Comparison of ENCODE assay signal across 12 mouse cellular contexts in the genomic region with DNA sequence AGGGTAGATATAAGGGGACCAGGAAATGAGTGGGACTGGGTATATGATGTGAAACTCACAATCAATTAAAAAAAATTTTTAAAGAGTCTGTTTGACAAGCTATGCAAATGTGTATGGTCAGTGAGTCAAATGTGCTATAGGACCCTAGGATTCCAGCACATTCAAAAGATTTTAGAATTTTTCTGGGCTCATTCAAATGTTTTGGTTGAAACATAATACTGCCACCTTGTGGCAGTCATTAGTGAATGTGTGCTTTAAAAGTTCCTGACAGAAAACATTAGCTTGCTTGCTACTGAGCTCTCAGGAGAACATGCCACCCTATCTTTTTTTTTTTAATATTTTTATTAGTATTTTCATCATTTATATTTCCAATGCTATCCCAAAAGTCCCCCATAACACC. TPM values are rescaled to one million over a fixed set of nuclear protein-coding genes. Genes with fewer than 3 reads are reported as not detected.
A peak's percentile ranks its signal among the peaks of the same experiment; 100 is the strongest.
DNase-seq lines count a peak whose midpoint lies in the region; ATAC-seq and TF ChIP-seq lines count a peak whose summit lies in the region.
"Had no signal": no experiment of that assay in that cellular context is flagged by ENCODE, and none has a peak within 500 bp of the region (broad histone marks: within the 10 kb centered on the region; RNA-seq: fewer than 3 reads in every experiment).

No protein-coding gene starts in this region.

- DNase-seq in gastrocnemius, adult 2 months, result no peak
- DNase-seq in gastrocnemius, adult 18-20 months (ENCODE audit: low spot score), result no peak
- DNase-seq in liver, embryonic 14.5 days (ENCODE audit: low read depth in 3 of 3, low spot score in 3 of 3), result no peak
- DNase-seq in liver (no peak), MN1 (ENCODE audit: low spot score) (peak; percentile 53)
- DNase-seq in naive thymus-derived CD4-positive, alpha-beta T cell, adult 2 months (ENCODE audit: low read depth), result peak; percentile 24
- DNase-seq in natural killer cell, adult 2 months (ENCODE audit: low spot score in 2 of 2), result no peak

- no peaks in the 10 kb centered on the region for H3K9me3 ChIP-seq in liver, embryonic 14.5 days (ENCODE audit: control insufficient read depth, low read length)
- H3K9me3 ChIP-seq: embryonic facial prominence, embryonic 15.5 days; stomach, embryonic 15.5 days had no signal

- peak; percentile 68 for TF ChIP-seq CTCF in gastrocnemius, adult 2 months (IDR thresholded peaks at IDR 0.05)
- TF ChIP-seq CTCF in liver, embryonic 14.5 days (IDR thresholded peaks at IDR 0.05; ENCODE audit: low read depth), result peak; percentile 36; the same call in 1 of the 2 replicates

- H3K27ac ChIP-seq in gastrocnemius, adult 2 months, result no peak overlapping the region
- no peak overlapping the region for H3K27ac ChIP-seq in liver, embryonic 14.5 days
- H3K27ac ChIP-seq: embryonic facial prominence, embryonic 15.5 days; stomach, embryonic 15.5 days had no signal

- TF ChIP-seq EP300 in liver, embryonic 14.5 days (IDR thresholded peaks at IDR 0.05; ENCODE audit: low read depth), result no peak

- no peak overlapping the region for H3K9ac ChIP-seq in liver, embryonic 14.5 days (replicated peaks)
- H3K9ac ChIP-seq: embryonic facial prominence, embryonic 15.5 days; stomach, embryonic 15.5 days had no signal

- H3K27me3 ChIP-seq in liver, embryonic 14.5 days (ENCODE audit: control insufficient read depth, insufficient read depth, low read length), result no peaks in the 10 kb centered on the region
- H3K27me3 ChIP-seq: embryonic facial prominence, embryonic 15.5 days; stomach, embryonic 15.5 days had no signal

- H3K4me1 ChIP-seq in liver, embryonic 14.5 days (replicated peaks; ENCODE audit: control insufficient read depth in 2 of 2, insufficient read depth in 2 of 2, low read length in 1 of 2), result no peaks in the 10 kb centered on the region
- H3K4me1 ChIP-seq: embryonic facial prominence, embryonic 15.5 days; stomach, embryonic 15.5 days had no signal

- intact Hi-C loops in gastrocnemius, adult 2 months (cut with DNase I), result loop anchor here (2.0 to 5.0 kb wide), 2 partner anchors 80 to 240 kb away; no protein-coding TSS in a partner anchor

- no peak for ATAC-seq in liver, embryonic 14.5 days (ENCODE audit: insufficient read depth)
- ATAC-seq in megakaryocyte-erythroid progenitor cell, adult 5-6 weeks (replicated peaks; ENCODE audit: low FRiP score, low TSS enrichment, poor library complexity, severe bottlenecking), result no peak

- no peak overlapping the region for H3K4me2 ChIP-seq in liver, embryonic 14.5 days (ENCODE audit: low read depth)
- H3K4me2 ChIP-seq: embryonic facial prominence, embryonic 15.5 days; stomach, embryonic 15.5 days had no signal

- no peak overlapping the region for H3K4me3 ChIP-seq in gastrocnemius, adult 2 months
- H3K4me3 ChIP-seq in liver, embryonic 14.5 days (ENCODE audit: insufficient read depth in 1 of 2, low read depth in 2 of 2, low read length in 2 of 2), result no peak overlapping the region
- H3K4me3 ChIP-seq: embryonic facial prominence, embryonic 15.5 days; myocyte; stomach, embryonic 15.5 days had no signal

- no peaks in the 10 kb centered on the region for H3K36me3 ChIP-seq in liver, embryonic 14.5 days (replicated peaks; ENCODE audit: control insufficient read depth, insufficient read depth, low read depth)
- H3K36me3 ChIP-seq: embryonic facial prominence, embryonic 15.5 days; stomach, embryonic 15.5 days had no signal

RNA-seq across cellular contexts. Expression of a gene that starts 5.6 kb away (rescaled TPM):
- not detected for total RNA-seq in gastrocnemius, adult 2 months (2021)
- not detected for total RNA-seq in gastrocnemius, adult 18-20 months (2021)
- not detected in 2 replicates for polyA plus RNA-seq in liver, embryonic 14.5 days (2012; rRNA removed)
- not detected in 2 replicates for polyA plus RNA-seq in liver, embryonic 14.5 days (2014; fragmentation: Nextera tagmentation; extraction: Ambion mirVana)
- not detected in 2 replicates for total RNA-seq in megakaryocyte-erythroid progenitor cell, adult 5-6 weeks (2014; fragmentation: Nextera tagmentation)
- not detected in 2 replicates for total RNA-seq in megakaryocyte-erythroid progenitor cell, adult 5-6 weeks (2017)
- total RNA-seq: heart, postnatal 25 days had no signal
- polyA plus RNA-seq: embryonic facial prominence, embryonic 15.5 days; myocyte; stomach, embryonic 15.5 days had no signal

RNA-seq across cellular contexts. Expression of a gene that starts 10.4 kb away (rescaled TPM):
- 1 to 10 TPM; 6.5 to 7.1 TPM for total RNA-seq in gastrocnemius, adult 2 months (2021)
- total RNA-seq in gastrocnemius, adult 18-20 months (2021), result 1 to 10 TPM; 5.2 to 6.9 TPM
- 2.1 and 2.9 TPM in 2 replicates for polyA plus RNA-seq in liver, embryonic 14.5 days (2012; rRNA removed)
- 6.3 and 6.6 TPM in 2 replicates for polyA plus RNA-seq in liver, embryonic 14.5 days (2014; fragmentation: Nextera tagmentation; extraction: Ambion mirVana)
- 10.0 and 14.5 TPM in 2 replicates for total RNA-seq in megakaryocyte-erythroid progenitor cell, adult 5-6 weeks (2014; fragmentation: Nextera tagmentation)
- 16.7 and 29.9 TPM in 2 replicates for total RNA-seq in megakaryocyte-erythroid progenitor cell, adult 5-6 weeks (2017)

RNA-seq across cellular contexts. Expression of a gene that starts 47.0 kb away (rescaled TPM):
- total RNA-seq in gastrocnemius, adult 2 months (2021), result not detected
- not detected for total RNA-seq in gastrocnemius, adult 18-20 months (2021)
- 0.12 and 0.26 TPM in 2 replicates for polyA plus RNA-seq in liver, embryonic 14.5 days (2012; rRNA removed)
- polyA plus RNA-seq in liver, embryonic 14.5 days (2014; fragmentation: Nextera tagmentation; extraction: Ambion mirVana), result 0.39 and 0.54 TPM in 2 replicates
- total RNA-seq in megakaryocyte-erythroid progenitor cell, adult 5-6 weeks (2014; fragmentation: Nextera tagmentation), result 1.1 and 1.2 TPM in 2 replicates
- total RNA-seq in megakaryocyte-erythroid progenitor cell, adult 5-6 weeks (2017), result 0.19 and 0.95 TPM in 2 replicates
- total RNA-seq: heart, postnatal 25 days had no signal
- polyA plus RNA-seq: myocyte had no signal

RNA-seq across cellular contexts. Expression of a gene that starts 52.5 kb away (rescaled TPM):
- not detected for total RNA-seq in gastrocnemius, adult 2 months (2021)
- not detected for total RNA-seq in gastrocnemius, adult 18-20 months (2021)
- polyA plus RNA-seq in liver, embryonic 14.5 days (2012; rRNA removed), result not detected in 2 replicates
- polyA plus RNA-seq in liver, embryonic 14.5 days (2014; fragmentation: Nextera tagmentation; extraction: Ambion mirVana), result not detected in 2 replicates
- not detected in 2 replicates for total RNA-seq in megakaryocyte-erythroid progenitor cell, adult 5-6 weeks (2014; fragmentation: Nextera tagmentation)
- total RNA-seq in megakaryocyte-erythroid progenitor cell, adult 5-6 weeks (2017), result not detected in 2 replicates
- polyA plus RNA-seq: myocyte; stomach, embryonic 15.5 days had no signal

Comparison
In these comparisons a context has a peak if more than half of its experiments do, and no peak if none do; other contexts are left out.
1. DNase-seq: peak in MN1 (single experiment) and naive thymus-derived CD4-positive, alpha-beta T cell, adult 2 months (single experiment); none in gastrocnemius, adult 2 months (single experiment), gastrocnemius, adult 18-20 months (single experiment), liver, embryonic 14.5 days (0 of 3), liver (single experiment) and natural killer cell, adult 2 months (0 of 2).